Comparison of ENCODE assay signal across 8 mouse cellular contexts in the genomic region with DNA sequence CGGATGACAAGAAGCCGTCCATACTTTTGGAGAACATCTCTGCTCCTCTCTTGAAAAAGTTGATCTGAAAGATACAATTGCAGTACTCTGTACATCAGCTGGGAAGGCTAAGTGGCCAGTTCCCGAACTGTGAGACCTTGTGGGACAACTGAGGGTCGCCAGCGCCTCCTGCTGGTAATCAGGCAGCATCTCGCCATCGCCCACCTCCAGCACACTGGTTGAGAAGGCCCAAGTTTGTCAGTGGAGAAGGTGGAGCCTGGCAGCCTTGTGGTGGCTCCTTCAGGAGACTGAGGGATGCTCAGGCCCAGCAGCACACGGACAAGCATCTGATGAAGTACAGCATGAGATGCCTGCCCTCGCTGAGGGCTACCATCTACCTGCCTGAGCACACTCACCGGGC. TPM values are rescaled to one million over a fixed set of nuclear protein-coding genes. Genes with fewer than 3 reads are reported as not detected.
DNase-seq lines count a peak whose midpoint lies in the region; ATAC-seq and TF ChIP-seq lines count a peak whose summit lies in the region.

No protein-coding gene starts in this region.

- H3K27me3 ChIP-seq in midbrain, postnatal 0 days (ENCODE audit: insufficient read depth, low read length), result no peaks in the 10 kb centered on the region
- H3K27me3 ChIP-seq in midbrain, embryonic 16.5 days (ENCODE audit: control insufficient read depth, insufficient read depth, low read depth, low read length), result no peaks in the 10 kb centered on the region
- no peaks in the 10 kb centered on the region for H3K27me3 ChIP-seq in midbrain, embryonic 11.5 days (ENCODE audit: control insufficient read depth, insufficient read depth, low read length)

- no peak for TF ChIP-seq POLR2A in lung, adult 2 months (IDR thresholded peaks at IDR 0.05; ENCODE audit: borderline replicate concordance, extremely low read depth, low read depth, low read length)

- WGBS in midbrain, postnatal 0 days, result 52% methylated on average over 10 of the region's 10 CpGs
- WGBS in midbrain, embryonic 16.5 days, result 52% methylated on average over 10 of the region's 10 CpGs
- 68% methylated on average over 10 of the region's 10 CpGs for WGBS in lung, adult 2 months
- 50% methylated on average over 10 of the region's 10 CpGs for WGBS in midbrain, embryonic 11.5 days

- H3K9ac ChIP-seq in midbrain, postnatal 0 days (replicated peaks; ENCODE audit: low read length, poor library complexity, severe bottlenecking), result no peak overlapping the region
- no peak overlapping the region for H3K9ac ChIP-seq in midbrain, embryonic 16.5 days (ENCODE audit: low read depth, low read length)
- H3K9ac ChIP-seq in midbrain, embryonic 11.5 days (ENCODE audit: low read length), result no peak overlapping the region

- H3K4me1 ChIP-seq in midbrain, postnatal 0 days (ENCODE audit: insufficient read depth, low read length), result no peaks in the 10 kb centered on the region
- no peaks in the 10 kb centered on the region for H3K4me1 ChIP-seq in midbrain, embryonic 16.5 days (ENCODE audit: control insufficient read depth, insufficient read depth, low read length)
- no peaks in the 10 kb centered on the region for H3K4me1 ChIP-seq in lung, adult 2 months (ENCODE audit: control insufficient read depth, insufficient read depth, low read length)
- no peaks in the 10 kb centered on the region for H3K4me1 ChIP-seq in midbrain, embryonic 11.5 days (ENCODE audit: control insufficient read depth, insufficient read depth, low read length)

- TF ChIP-seq CTCF in midbrain, postnatal 0 days (IDR thresholded peaks at IDR 0.05), result peak; percentile 55
- peak; percentile 63 for TF ChIP-seq CTCF in lung, adult 2 months (IDR thresholded peaks at IDR 0.05; ENCODE audit: insufficient read depth, low read length)

- peaks cover 30% of the 10 kb centered on the region for H3K36me3 ChIP-seq in midbrain, postnatal 0 days (ENCODE audit: insufficient read depth, low read length)
- H3K36me3 ChIP-seq in midbrain, embryonic 16.5 days (ENCODE audit: control insufficient read depth, insufficient read depth, low read length), result peaks cover 13% of the 10 kb centered on the region
- H3K36me3 ChIP-seq in midbrain, embryonic 11.5 days (ENCODE audit: control insufficient read depth, insufficient read depth, low read length), result no peaks in the 10 kb centered on the region

- no peak overlapping the region for H3K4me3 ChIP-seq in midbrain, postnatal 0 days (ENCODE audit: low read depth, low read length)
- H3K4me3 ChIP-seq in midbrain, embryonic 16.5 days (ENCODE audit: low read depth, low read length), result no peak overlapping the region
- no peak overlapping the region for H3K4me3 ChIP-seq in lung, adult 2 months (replicated peaks; ENCODE audit: extremely low read depth, low read depth, low read length)
- no peak overlapping the region for H3K4me3 ChIP-seq in midbrain, embryonic 11.5 days (ENCODE audit: low read depth, low read length)

- no peak overlapping the region for H3K4me2 ChIP-seq in midbrain, postnatal 0 days (ENCODE audit: low read depth, low read length, poor library complexity, severe bottlenecking)
- H3K4me2 ChIP-seq in midbrain, embryonic 16.5 days (ENCODE audit: low read length), result no peak overlapping the region
- H3K4me2 ChIP-seq in midbrain, embryonic 11.5 days, result no peak overlapping the region

- no peak for ATAC-seq in cerebellum, adult (ENCODE audit: insufficient number of reproducible peaks, low FRiP score, low TSS enrichment)
- no peak for ATAC-seq in midbrain, postnatal 0 days (ENCODE audit: low FRiP score)
- ATAC-seq in midbrain, embryonic 16.5 days, result no peak
- no peak for ATAC-seq in midbrain, embryonic 11.5 days (ENCODE audit: low FRiP score)

- DNase-seq in cerebellum, adult 11-12 months, result peak; percentile 62
- no peak for DNase-seq in midbrain, postnatal 0 days (ENCODE audit: low spot score)
- peak; percentile 58 to 65 for DNase-seq in cerebellum, postnatal 10 days
- no peak for DNase-seq in lung, adult 2 months
- DNase-seq in frontal cortex, adult 2 months (ENCODE audit: extremely low spot score in 1 of 2, low spot score in 1 of 2), result no peak
- DNase-seq in midbrain, embryonic 11.5 days (ENCODE audit: low spot score, missing footprints), result no peak

- no peak overlapping the region for H3K27ac ChIP-seq in midbrain, postnatal 0 days (ENCODE audit: low read depth, low read length)
- no peak overlapping the region for H3K27ac ChIP-seq in midbrain, embryonic 16.5 days (ENCODE audit: low read length)
- no peak overlapping the region for H3K27ac ChIP-seq in midbrain, embryonic 11.5 days (ENCODE audit: low read depth, low read length)

- H3K9me3 ChIP-seq in midbrain, postnatal 0 days (ENCODE audit: low read length), result no peaks in the 10 kb centered on the region
- H3K9me3 ChIP-seq in midbrain, embryonic 16.5 days (replicated peaks; ENCODE audit: control insufficient read depth, low read length, poor library complexity, severe bottlenecking), result no peaks in the 10 kb centered on the region
- H3K9me3 ChIP-seq in midbrain, embryonic 11.5 days (ENCODE audit: control insufficient read depth, low read length), result no peaks in the 10 kb centered on the region

RNA-seq across cellular contexts. Expression of gene Appl2, which starts 31.2 kb away (rescaled TPM):
- total RNA-seq in midbrain, postnatal 0 days (2014; rRNA removed), result 54.5 and 57.4 TPM in 2 replicates
- 40.7 and 42.1 TPM in 2 replicates for polyA plus RNA-seq in midbrain, postnatal 0 days (2015; fragmentation: Nextera tagmentation; extraction: Ambion mirVana)
- 56.1 and 58.3 TPM in 2 replicates for polyA plus RNA-seq in midbrain, embryonic 16.5 days (2015; fragmentation: Nextera tagmentation; extraction: Ambion mirVana)
- 34.8 and 39.1 TPM in 2 replicates for polyA plus RNA-seq in lung, adult 2 months (2012; rRNA removed)
- 92.7 and 102 TPM in 2 replicates for polyA plus RNA-seq in frontal cortex, adult 2 months (2012; rRNA removed)
- 28.2 and 28.7 TPM in 2 replicates for polyA plus RNA-seq in midbrain, embryonic 11.5 days (2014; fragmentation: Nextera tagmentation; extraction: Ambion mirVana)

Comparison
In these comparisons a context has a peak if more than half of its experiments do, and no peak if none do; other contexts are left out.
1. DNase-seq: peak in cerebellum, adult 11-12 months (single experiment) and cerebellum, postnatal 10 days (2 of 2); none in midbrain, postnatal 0 days (single experiment), lung, adult 2 months (single experiment), frontal cortex, adult 2 months (0 of 2) and midbrain, embryonic 11.5 days (single experiment).